Mouse (Mus musculus): Measurements from ENCODE around the gene Pnpla2. TPM values are rescaled to one million over a fixed set of nuclear protein-coding genes. Genes with fewer than 3 reads are reported as not detected.

Pnpla2 gene
- polyA plus RNA-seq, 1 experiment from 2014 or later: 20.5 TPM

DNA sequence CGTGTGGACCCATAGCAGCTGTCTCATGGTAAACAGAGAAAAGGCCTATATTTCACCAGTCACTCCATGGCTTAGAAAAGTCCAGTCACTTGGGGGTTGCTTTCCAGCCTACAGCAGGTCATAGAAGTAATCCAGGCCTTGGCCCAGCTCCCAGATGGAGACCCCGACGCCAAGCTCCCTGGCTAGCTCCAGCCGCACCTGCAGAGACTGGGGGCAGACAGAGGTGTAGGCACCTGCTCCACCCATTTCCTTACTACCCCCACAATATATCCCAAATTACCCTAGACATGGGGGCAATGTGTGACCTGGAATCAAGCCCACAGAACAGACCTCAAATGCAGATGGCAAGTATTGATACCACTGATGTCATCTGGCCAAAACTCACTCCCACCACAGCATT lies 40.9 kb downstream of the Pnpla2 start:
- Histone ChIP-seq H3K27ac (ENCODE audit: low read length) (no peak overlapping the region), H3K4me2 (ENCODE audit: low read length) (no peak overlapping the region), H3K36me3 (ENCODE audit: control insufficient read depth, insufficient read depth) (peaks cover 2% of the 10 kb centered on the region; the same call in 1 of the 2 replicates), H3K9me3 (ENCODE audit: control insufficient read depth, low read length) (no peaks in the 10 kb centered on the region), H3K27me3 (replicated peaks; ENCODE audit: control insufficient read depth, insufficient read depth, low read length) (no peaks in the 10 kb centered on the region), H3K9ac (replicated peaks; ENCODE audit: low read depth, low read length) (no peak overlapping the region), H3K4me3 (replicated peaks; ENCODE audit: low read length) (no peak overlapping the region), H3K4me1 (replicated peaks; ENCODE audit: control insufficient read depth, insufficient read depth, low read length) (no peaks in the 10 kb centered on the region)
- ATAC-seq: no peak
- 87% methylated on average over 4 of the region's 4 CpGs for WGBS

DNA sequence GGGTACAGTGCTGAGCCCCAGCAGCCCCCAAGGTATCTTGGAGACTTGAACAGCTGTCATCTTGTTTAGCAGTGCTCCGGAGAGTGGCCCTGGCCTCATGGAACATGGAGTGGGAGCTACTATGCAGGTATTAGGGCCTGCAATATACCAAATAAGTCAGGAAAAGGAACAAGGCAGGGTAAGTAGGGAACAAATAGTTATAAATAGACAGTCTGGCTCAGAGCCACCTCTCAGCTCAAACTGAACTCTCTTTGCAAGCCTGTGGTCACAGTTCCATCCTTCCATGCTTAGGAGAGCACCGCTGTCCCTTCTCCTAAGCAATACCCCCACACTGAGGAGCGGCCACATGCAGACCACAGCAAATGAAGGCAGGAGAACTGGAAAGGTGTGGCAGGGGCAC lies 42.6 kb downstream of the Pnpla2 start:
- no peak overlapping the region for H3K4me2 ChIP-seq (ENCODE audit: low read length)
- no peak overlapping the region for H3K4me3 ChIP-seq (replicated peaks; ENCODE audit: low read length)
- no peaks in the 10 kb centered on the region for H3K9me3 ChIP-seq (ENCODE audit: control insufficient read depth, low read length)
- no peak overlapping the region for H3K27ac ChIP-seq (ENCODE audit: low read length)
- no peaks in the 10 kb centered on the region for H3K27me3 ChIP-seq (replicated peaks; ENCODE audit: control insufficient read depth, insufficient read depth, low read length)
- no peaks in the 10 kb centered on the region for H3K4me1 ChIP-seq (replicated peaks; ENCODE audit: control insufficient read depth, insufficient read depth, low read length)
- no peak for ATAC-seq
- WGBS: 95% methylated on average over 3 of the region's 3 CpGs
- peaks cover 2% of the 10 kb centered on the region; the same call in 1 of the 2 replicates for H3K36me3 ChIP-seq (ENCODE audit: control insufficient read depth, insufficient read depth)
- no peak overlapping the region for H3K9ac ChIP-seq (replicated peaks; ENCODE audit: low read depth, low read length)

- H3K9ac ChIP-seq (replicated peaks; ENCODE audit: low read depth, low read length): no peak overlapping the region
- H3K4me1 ChIP-seq (replicated peaks; ENCODE audit: control insufficient read depth, insufficient read depth, low read length): no peaks in the 10 kb centered on the region
- no peaks in the 10 kb centered on the region for H3K9me3 ChIP-seq (ENCODE audit: control insufficient read depth, low read length)
- no peak overlapping the region for H3K27ac ChIP-seq (ENCODE audit: low read length)
- H3K4me3 ChIP-seq (replicated peaks; ENCODE audit: low read length): no peak overlapping the region
- WGBS: 88% methylated on average over 7 of the region's 7 CpGs
- H3K27me3 ChIP-seq (replicated peaks; ENCODE audit: control insufficient read depth, insufficient read depth, low read length): no peaks in the 10 kb centered on the region
- ATAC-seq: no peak
- H3K4me2 ChIP-seq (ENCODE audit: low read length): no peak overlapping the region
- H3K36me3 ChIP-seq (ENCODE audit: control insufficient read depth, insufficient read depth): peaks cover 2% of the 10 kb centered on the region; the same call in 1 of the 2 replicates
These were observed 47.0 kb downstream of the Pnpla2 start for GRCm38 (mm10) chr7:141501820-141502555.

DNA sequence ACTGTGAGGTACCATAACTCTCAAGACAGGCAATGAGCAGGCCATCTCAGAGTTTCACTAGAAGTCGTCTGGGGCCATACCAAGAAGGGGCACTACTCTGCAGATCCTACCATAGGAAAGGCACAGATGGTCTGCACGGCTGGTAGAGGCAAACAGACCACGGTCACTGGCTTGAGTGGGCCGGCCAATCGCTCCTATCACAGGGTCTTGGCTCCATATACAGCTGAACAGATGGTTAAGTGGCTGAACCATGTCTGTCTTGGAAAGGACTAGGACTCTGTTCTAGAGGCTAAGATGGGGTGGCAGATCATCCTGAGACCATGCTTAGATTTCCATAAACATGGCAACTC lies 47.5 kb downstream of the Pnpla2 start:
- H3K4me1 ChIP-seq (replicated peaks; ENCODE audit: control insufficient read depth, insufficient read depth, low read length): no peaks in the 10 kb centered on the region
- H3K27me3 ChIP-seq (replicated peaks; ENCODE audit: control insufficient read depth, insufficient read depth, low read length): no peaks in the 10 kb centered on the region
- H3K4me2 ChIP-seq (ENCODE audit: low read length): no peak overlapping the region
- peaks cover 2% of the 10 kb centered on the region; the same call in 1 of the 2 replicates for H3K36me3 ChIP-seq (ENCODE audit: control insufficient read depth, insufficient read depth)
- no peak overlapping the region for H3K4me3 ChIP-seq (replicated peaks; ENCODE audit: low read length)
- no peaks in the 10 kb centered on the region for H3K9me3 ChIP-seq (ENCODE audit: control insufficient read depth, low read length)
- H3K9ac ChIP-seq (replicated peaks; ENCODE audit: low read depth, low read length): no peak overlapping the region
- no peak overlapping the region for H3K27ac ChIP-seq (ENCODE audit: low read length)
- WGBS: 91% methylated on average over 5 of the region's 5 CpGs
- no peak for ATAC-seq

DNA sequence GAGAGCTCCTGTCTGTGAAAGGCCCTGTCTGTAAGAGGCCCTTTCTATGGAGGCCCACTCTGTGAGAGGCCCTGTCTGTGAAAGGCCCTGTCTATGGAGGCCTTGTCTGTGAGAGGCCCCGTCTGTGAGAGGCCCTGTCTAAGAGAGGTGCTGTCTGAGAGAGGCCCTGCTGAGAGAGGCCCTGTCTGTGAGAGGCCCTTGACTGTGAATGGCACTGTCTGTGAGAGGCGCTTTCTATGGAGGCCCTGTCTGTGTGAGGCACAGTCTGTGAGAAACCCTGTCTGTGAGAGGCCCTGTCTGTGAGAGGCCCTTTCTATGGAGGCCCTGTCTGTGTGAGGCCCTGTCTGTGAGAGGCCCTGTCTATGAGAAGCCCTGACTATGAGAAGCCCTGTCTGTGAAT lies 51.3 kb downstream of the Pnpla2 start:
- H3K4me1 ChIP-seq (replicated peaks; ENCODE audit: control insufficient read depth, insufficient read depth, low read length): no peaks in the 10 kb centered on the region
- no peaks in the 10 kb centered on the region for H3K9me3 ChIP-seq (ENCODE audit: control insufficient read depth, low read length)
- H3K27ac ChIP-seq (ENCODE audit: low read length): no peak overlapping the region
- H3K9ac ChIP-seq (replicated peaks; ENCODE audit: low read depth, low read length): no peak overlapping the region
- WGBS: 81% methylated on average over 2 of the region's 2 CpGs
- H3K36me3 ChIP-seq (ENCODE audit: control insufficient read depth, insufficient read depth): no peaks in the 10 kb centered on the region; the same call in 1 of the 2 replicates
- H3K4me2 ChIP-seq (ENCODE audit: low read length): no peak overlapping the region
- H3K27me3 ChIP-seq (replicated peaks; ENCODE audit: control insufficient read depth, insufficient read depth, low read length): no peaks in the 10 kb centered on the region
- H3K4me3 ChIP-seq (replicated peaks; ENCODE audit: low read length): no peak overlapping the region
- no peak for ATAC-seq

- no peaks in the 10 kb centered on the region for H3K27me3 ChIP-seq (replicated peaks; ENCODE audit: control insufficient read depth, insufficient read depth, low read length)
- ATAC-seq: no peak
- no peaks in the 10 kb centered on the region for H3K4me1 ChIP-seq (replicated peaks; ENCODE audit: control insufficient read depth, insufficient read depth, low read length)
- no peaks in the 10 kb centered on the region; the same call in 1 of the 2 replicates for H3K36me3 ChIP-seq (ENCODE audit: control insufficient read depth, insufficient read depth)
- H3K4me3 ChIP-seq (replicated peaks; ENCODE audit: low read length): no peak overlapping the region
- H3K9ac ChIP-seq (replicated peaks; ENCODE audit: low read depth, low read length): no peak overlapping the region
- H3K27ac ChIP-seq (ENCODE audit: low read length): no peak overlapping the region
- no peaks in the 10 kb centered on the region for H3K9me3 ChIP-seq (ENCODE audit: control insufficient read depth, low read length)
- H3K4me2 ChIP-seq (ENCODE audit: low read length): no peak overlapping the region
These were observed 53.2 kb downstream of the Pnpla2 start for GRCm38 (mm10) chr7:141508160-141508559.

DNA sequence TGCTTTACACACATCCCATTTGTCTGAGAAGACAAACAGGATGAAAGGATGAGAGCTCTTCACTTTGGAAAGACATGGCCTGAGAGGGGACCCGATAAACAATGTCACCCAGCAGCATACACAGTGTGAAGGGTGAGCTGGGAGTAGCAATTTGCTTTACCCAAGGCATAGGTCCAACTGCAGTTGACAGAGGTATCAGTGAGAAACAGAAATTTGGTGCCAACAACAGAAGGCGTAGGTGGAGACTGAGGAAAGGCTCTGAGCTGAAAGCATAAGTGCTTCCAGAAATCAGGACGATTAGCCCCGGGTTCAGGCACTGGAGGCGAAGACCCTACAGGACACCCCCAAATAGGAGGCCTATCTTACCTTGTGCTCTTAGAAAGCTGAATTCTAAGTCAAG lies 55.2 kb downstream of the Pnpla2 start:
- 85% methylated on average over 5 of the region's 5 CpGs for WGBS
- Histone ChIP-seq H3K27ac (ENCODE audit: low read length) (no peak overlapping the region), H3K4me3 (replicated peaks; ENCODE audit: low read length) (no peak overlapping the region), H3K9ac (replicated peaks; ENCODE audit: low read depth, low read length) (no peak overlapping the region), H3K4me2 (ENCODE audit: low read length) (no peak overlapping the region), H3K27me3 (replicated peaks; ENCODE audit: control insufficient read depth, insufficient read depth, low read length) (no peaks in the 10 kb centered on the region), H3K9me3 (ENCODE audit: control insufficient read depth, low read length) (no peaks in the 10 kb centered on the region), H3K4me1 (replicated peaks; ENCODE audit: control insufficient read depth, insufficient read depth, low read length) (no peaks in the 10 kb centered on the region), H3K36me3 (ENCODE audit: control insufficient read depth, insufficient read depth) (no peaks in the 10 kb centered on the region; the same call in 1 of the 2 replicates)
- no peak for ATAC-seq

Other genes with a start within 250 kb of the Pnpla2 start
- gene Lmntd2, start 241.1 kb upstream of the Pnpla2 start, polyA plus RNA-seq (2015; fragmentation: Nextera tagmentation; extraction: Ambion mirVana): 0.76 and 1.2 TPM in 2 replicates
- 22.9 and 23.6 TPM in 2 replicates for gene Rassf7, start 239.3 kb upstream of the Pnpla2 start, polyA plus RNA-seq (2015; fragmentation: Nextera tagmentation; extraction: Ambion mirVana)
- 90.2 and 96.1 TPM in 2 replicates for gene Phrf1, start 226.4 kb upstream of the Pnpla2 start, polyA plus RNA-seq (2015; fragmentation: Nextera tagmentation; extraction: Ambion mirVana)
- gene Irf7, start 188.7 kb upstream of the Pnpla2 start, polyA plus RNA-seq (2015; fragmentation: Nextera tagmentation; extraction: Ambion mirVana): 0.76 and 1.9 TPM in 2 replicates
- not detected in 2 replicates for gene Cdhr5, start 178.4 kb upstream of the Pnpla2 start, polyA plus RNA-seq (2015; fragmentation: Nextera tagmentation; extraction: Ambion mirVana)
- 0.55 and 2.0 TPM in 2 replicates for gene Sct, start 176.1 kb upstream of the Pnpla2 start, polyA plus RNA-seq (2015; fragmentation: Nextera tagmentation; extraction: Ambion mirVana)
- gene Drd4, start 163.2 kb upstream of the Pnpla2 start, polyA plus RNA-seq (2015; fragmentation: Nextera tagmentation; extraction: Ambion mirVana): 0.47 and 0.52 TPM in 2 replicates
- gene Deaf1, start 127.5 kb upstream of the Pnpla2 start, polyA plus RNA-seq (2015; fragmentation: Nextera tagmentation; extraction: Ambion mirVana): 144 and 164 TPM in 2 replicates
- gene Tmem80, start 127.5 kb upstream of the Pnpla2 start, polyA plus RNA-seq (2015; fragmentation: Nextera tagmentation; extraction: Ambion mirVana): 53.6 and 62.2 TPM in 2 replicates
- 0.67 and 0.93 TPM in 2 replicates for gene Eps8l2, start 116.3 kb upstream of the Pnpla2 start, polyA plus RNA-seq (2015; fragmentation: Nextera tagmentation; extraction: Ambion mirVana)
- gene Taldo1, start 63.0 kb upstream of the Pnpla2 start, polyA plus RNA-seq (2015; fragmentation: Nextera tagmentation; extraction: Ambion mirVana): 342 and 375 TPM in 2 replicates
- 56.4 and 65.9 TPM in 2 replicates for gene Gatd1, start 41.1 kb upstream of the Pnpla2 start, polyA plus RNA-seq (2015; fragmentation: Nextera tagmentation; extraction: Ambion mirVana)
- 52.4 and 70.3 TPM in 2 replicates for gene Cend1, start 25.7 kb upstream of the Pnpla2 start, polyA plus RNA-seq (2015; fragmentation: Nextera tagmentation; extraction: Ambion mirVana)
- gene Slc25a22, start 17.3 kb upstream of the Pnpla2 start, polyA plus RNA-seq (2015; fragmentation: Nextera tagmentation; extraction: Ambion mirVana): 88.4 and 111 TPM in 2 replicates
- gene Pidd1, start 11.2 kb upstream of the Pnpla2 start, polyA plus RNA-seq (2015; fragmentation: Nextera tagmentation; extraction: Ambion mirVana): 7.9 and 9.9 TPM in 2 replicates
- 684 and 749 TPM in 2 replicates for gene Rplp2, start 7.8 kb upstream of the Pnpla2 start, polyA plus RNA-seq (2015; fragmentation: Nextera tagmentation; extraction: Ambion mirVana)
- 5.2 and 5.3 TPM in 2 replicates for gene Cracr2b, start 5.9 kb downstream of the Pnpla2 start, polyA plus RNA-seq (2015; fragmentation: Nextera tagmentation; extraction: Ambion mirVana)
- 20.8 TPM in 2 replicates for gene Cd151, start 12.2 kb downstream of the Pnpla2 start, polyA plus RNA-seq (2015; fragmentation: Nextera tagmentation; extraction: Ambion mirVana)
- gene Polr2l, start 19.9 kb downstream of the Pnpla2 start, polyA plus RNA-seq (2015; fragmentation: Nextera tagmentation; extraction: Ambion mirVana): 60.7 and 61.9 TPM in 2 replicates
- 29.8 and 31.8 TPM in 2 replicates for gene Tspan4, start 20.0 kb downstream of the Pnpla2 start, polyA plus RNA-seq (2015; fragmentation: Nextera tagmentation; extraction: Ambion mirVana)
- 31.2 and 35.6 TPM in 2 replicates for gene Chid1, start 84.7 kb downstream of the Pnpla2 start, polyA plus RNA-seq (2015; fragmentation: Nextera tagmentation; extraction: Ambion mirVana)
- gene Ap2a2, start 107.0 kb downstream of the Pnpla2 start, polyA plus RNA-seq (2015; fragmentation: Nextera tagmentation; extraction: Ambion mirVana): 123 TPM in 2 replicates
- gene Muc6, start 200.1 kb downstream of the Pnpla2 start, polyA plus RNA-seq (2015; fragmentation: Nextera tagmentation; extraction: Ambion mirVana): 0.15 and 0.20 TPM in 2 replicates
- gene Muc2, start 235.1 kb downstream of the Pnpla2 start, polyA plus RNA-seq (2015; fragmentation: Nextera tagmentation; extraction: Ambion mirVana): 0.18 and 0.47 TPM in 2 replicates